Mouse (Mus musculus) cortical plate, adult 2 months (tissue): Measurements from ENCODE around the gene Gstm7.

ENCODE experiments used
- CTCF ChIP-seq: fragments of 200-500 bp; IDR thresholded peaks from 2 replicates; pipeline ENCODE4 v1.5.1; 2011; ENCODE audit warnings: mild to moderate bottlenecking, control low read depth, low read length; ENCODE audit not compliant: insufficient read depth; ENCODE audit errors: extremely low read depth
- POLR2A ChIP-seq: fragments of 200-500 bp; IDR thresholded peaks from 2 replicates; pipeline ENCODE4 v1.6.1; 2011; ENCODE audit warnings: mild to moderate bottlenecking, low read length, control low read depth; ENCODE audit not compliant: insufficient read depth; ENCODE audit errors: extremely low read depth

GRCm38 (mm10) chr3:107935888-107936287 is 4.3 kb upstream of the Gstm7 start:
- no peak for TF ChIP-seq POLR2A
- no peak for TF ChIP-seq CTCF
